Comparison of ENCODE assay signal across 24 mouse cellular contexts in the genomic region with DNA sequence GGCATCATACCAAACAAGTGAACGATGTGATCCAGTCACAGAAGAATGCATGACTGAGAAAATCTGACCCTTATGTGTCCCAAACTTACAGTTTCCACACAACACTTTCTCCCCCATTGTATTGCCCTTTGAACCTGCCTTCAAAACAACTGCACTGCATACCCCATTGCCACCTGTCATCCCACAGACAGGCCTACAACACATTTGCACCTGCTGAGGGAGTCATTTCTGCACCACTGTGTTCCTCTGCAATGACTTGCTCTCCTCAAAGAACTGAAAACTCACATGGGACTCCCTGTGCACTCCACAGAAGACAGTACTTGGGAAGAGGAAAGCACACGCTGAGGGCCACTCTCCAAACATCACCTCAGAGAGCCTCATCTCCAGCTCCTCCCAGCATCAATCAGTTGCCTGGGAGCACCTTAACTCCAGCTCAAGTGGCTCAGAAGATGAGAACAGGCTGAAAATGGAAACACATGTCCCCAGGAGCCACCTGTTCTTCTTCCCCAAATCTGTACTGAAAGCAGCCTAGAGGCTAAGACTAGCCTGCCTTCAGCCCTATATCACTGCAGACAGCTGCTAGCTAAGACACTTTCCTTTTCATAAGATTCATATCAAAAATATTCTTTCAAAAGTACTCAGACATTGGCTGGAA. TPM values are rescaled to one million over a fixed set of nuclear protein-coding genes. Genes with fewer than 3 reads are reported as not detected.
DNase-seq lines count a peak whose midpoint lies in the region; ATAC-seq and TF ChIP-seq lines count a peak whose summit lies in the region.
"Had no signal": no experiment of that assay in that cellular context is flagged by ENCODE, and none has a peak within 500 bp of the region (broad histone marks: within the 10 kb centered on the region; RNA-seq: fewer than 3 reads in every experiment).

No protein-coding gene starts in this region.

- peaks cover 38% of the 10 kb centered on the region for H3K79me2 ChIP-seq in CH12.LX (replicated peaks; ENCODE audit: control insufficient read depth, extremely low read depth, insufficient read depth, poor library complexity, severe bottlenecking)

- TF ChIP-seq EP300 in heart, postnatal 0 days (IDR thresholded peaks at IDR 0.05; ENCODE audit: low read depth), result no peak
- TF ChIP-seq EP300 in CH12.LX (IDR thresholded peaks at IDR 0.05; ENCODE audit: low read length), result no peak

- no peak overlapping the region for H3K4me3 ChIP-seq in heart, postnatal 0 days (ENCODE audit: low read depth, low read length)
- no peak overlapping the region for H3K4me3 ChIP-seq in CH12.LX (replicated peaks in 1 of 3; ENCODE audit: low read depth in 2 of 3, low read length in 2 of 3, poor library complexity in 1 of 3)
- H3K4me3 ChIP-seq in forebrain, postnatal 0 days (ENCODE audit: low read depth, low read length), result no peak overlapping the region
- H3K4me3 ChIP-seq: forebrain, embryonic 10.5 days; left cerebral cortex, adult 2 months; limb, embryonic 12.5 days; liver, embryonic 13.5 days; lung, embryonic 15.5 days; neural tube, embryonic 13.5 days had no signal

- peaks cover 32% of the 10 kb centered on the region for H3K4me1 ChIP-seq in heart, postnatal 0 days (ENCODE audit: control insufficient read depth, insufficient read depth)
- H3K4me1 ChIP-seq in CH12.LX (ENCODE audit: control insufficient read depth in 1 of 2, insufficient read depth in 2 of 2), result peaks cover 12 to 52% of the 10 kb centered on the region in 2 experiments
- H3K4me1 ChIP-seq in forebrain, postnatal 0 days (ENCODE audit: insufficient read depth), result peaks cover 18% of the 10 kb centered on the region

- no peak overlapping the region for H3K9ac ChIP-seq in heart, postnatal 0 days (replicated peaks; ENCODE audit: low read depth, low read length)
- H3K9ac ChIP-seq in CH12.LX (ENCODE audit: insufficient read depth, low read depth), result no peak overlapping the region
- H3K9ac ChIP-seq in forebrain, postnatal 0 days, result no peak overlapping the region
- H3K9ac ChIP-seq: hindbrain, embryonic 14.5 days; limb, embryonic 12.5 days; liver, embryonic 13.5 days; lung, embryonic 15.5 days; neural tube, embryonic 13.5 days had no signal

- intact Hi-C loops in heart, postnatal 10 days (cut with DNase I), result no loop called here
- intact Hi-C loops in left cerebral cortex, postnatal 4 days (cut with DNase I), result no loop called here

- TF ChIP-seq RAD21 in CH12.LX (IDR thresholded peaks at IDR 0.05; ENCODE audit: low read depth, low read length), result no peak

- H3K36me3 ChIP-seq in heart, postnatal 0 days (replicated peaks; ENCODE audit: control insufficient read depth, insufficient read depth, low read length), result no peaks in the 10 kb centered on the region
- peaks cover 0 to 25% of the 10 kb centered on the region in 2 experiments for H3K36me3 ChIP-seq in CH12.LX (replicated peaks in 1 of 2; ENCODE audit: control insufficient read depth in 1 of 2, insufficient read depth in 1 of 2, low read length in 1 of 2)
- H3K36me3 ChIP-seq in forebrain, postnatal 0 days (ENCODE audit: insufficient read depth), result no peaks in the 10 kb centered on the region
- H3K36me3 ChIP-seq: neural tube, embryonic 13.5 days had no signal

- peak overlapping the region; percentile 23; the same call in 1 of the 2 replicates for H3K27ac ChIP-seq in heart, postnatal 0 days (ENCODE audit: low read depth)
- no peak overlapping the region for H3K27ac ChIP-seq in CH12.LX (ENCODE audit: insufficient read depth, low read depth)
- no peak overlapping the region for H3K27ac ChIP-seq in forebrain, postnatal 0 days (ENCODE audit: low read depth, low read length)
- H3K27ac ChIP-seq: forebrain, embryonic 10.5 days; hindbrain, embryonic 14.5 days; left cerebral cortex, adult 2 months; limb, embryonic 12.5 days; liver, embryonic 13.5 days; lung, embryonic 15.5 days; neural tube, embryonic 13.5 days had no signal

- H3K27me3 ChIP-seq in heart, postnatal 0 days (ENCODE audit: control insufficient read depth, insufficient read depth, low read length), result no peaks in the 10 kb centered on the region
- no peaks in the 10 kb centered on the region for H3K27me3 ChIP-seq in CH12.LX (replicated peaks)
- no peaks in the 10 kb centered on the region for H3K27me3 ChIP-seq in forebrain, postnatal 0 days (ENCODE audit: insufficient read depth, low read length)
- H3K27me3 ChIP-seq: limb, embryonic 12.5 days; liver, embryonic 13.5 days; lung, embryonic 15.5 days; neural tube, embryonic 13.5 days had no signal

- in situ Hi-C loops in CH12.LX (cut with MboI; ENCODE audit: low pct_ligation_motif_present, low pct_unique_long_range_greater_than_20kb, low sequenced_read_pairs), result no loop called here

- no peak for TF ChIP-seq POLR2A in CH12.LX (IDR thresholded peaks at IDR 0.05; ENCODE audit: low read depth, low read length)

- DNase-seq in heart, postnatal 0 days (ENCODE audit: low spot score), result no peak
- DNase-seq in heart, postnatal 10 days, result no peak
- peak; percentile 31 for DNase-seq in CH12.LX (ENCODE audit: extremely low read depth)
- DNase-seq in brain, adult 2 months (ENCODE audit: low read depth, low spot score), result peak; percentile 24
- peak; percentile 69 for DNase-seq in thymus, postnatal 14 days
- no peak for DNase-seq in forebrain, postnatal 0 days
- DNase-seq in left cerebral cortex, postnatal 4 days, result no peak
- DNase-seq: adrenal gland, postnatal 25 days; cerebellum, postnatal 10 days; gastrocnemius, postnatal 36 days; heart, postnatal 4 days; kidney, adult 18-20 months; kidney, postnatal 10 days; liver, embryonic 13.5 days; lung, postnatal 4 days; midbrain, embryonic 14.5 days had no signal

- dilution Hi-C loops in CH12.LX (cut with MboI; ENCODE audit: extremely low pct_ligation_motif_present, extremely low pct_unique_long_range_greater_than_20kb, low sequenced_read_pairs), result no loop called here

- no peaks in the 10 kb centered on the region for H3K9me3 ChIP-seq in heart, postnatal 0 days (replicated peaks; ENCODE audit: control insufficient read depth, low read length)
- no peaks in the 10 kb centered on the region for H3K9me3 ChIP-seq in CH12.LX (replicated peaks; ENCODE audit: low read length)
- no peaks in the 10 kb centered on the region for H3K9me3 ChIP-seq in forebrain, postnatal 0 days (ENCODE audit: low read length)
- H3K9me3 ChIP-seq: forebrain, embryonic 10.5 days; limb, embryonic 12.5 days; liver, embryonic 13.5 days; lung, embryonic 15.5 days; neural tube, embryonic 13.5 days had no signal

- TF ChIP-seq CTCF in heart, postnatal 0 days (IDR thresholded peaks at IDR 0.05; ENCODE audit: low read depth), result no peak
- no peak for TF ChIP-seq CTCF in CH12.LX (conservative IDR thresholded peaks at IDR 0.05 in 1 of 2, IDR thresholded peaks at IDR 0.05 in 1 of 2; ENCODE audit: low read depth in 2 of 2, low read length in 2 of 2)
- no peak for TF ChIP-seq CTCF in forebrain, postnatal 0 days (IDR thresholded peaks at IDR 0.05; ENCODE audit: low read depth)

- WGBS in heart, postnatal 0 days, result 29% methylated on average over 2 of the region's 2 CpGs
- 73% methylated on average over 2 of the region's 2 CpGs for WGBS in forebrain, postnatal 0 days

- ATAC-seq in heart, postnatal 0 days (ENCODE audit: insufficient read depth, low read depth), result no peak
- no peak for ATAC-seq in forebrain, postnatal 0 days
- ATAC-seq: forebrain, embryonic 16.5 days; inflammation-experienced regulatory T-cells, adult 6 months had no signal

- no peak overlapping the region for H3K4me2 ChIP-seq in heart, postnatal 0 days (ENCODE audit: low read depth, low read length)
- no peak overlapping the region for H3K4me2 ChIP-seq in CH12.LX (ENCODE audit: insufficient read depth, low read depth, poor library complexity, severe bottlenecking)
- no peak overlapping the region for H3K4me2 ChIP-seq in forebrain, postnatal 0 days (ENCODE audit: low read depth)
- H3K4me2 ChIP-seq: hindbrain, embryonic 14.5 days; limb, embryonic 12.5 days; liver, embryonic 13.5 days; lung, embryonic 15.5 days; neural tube, embryonic 13.5 days had no signal

TF ChIP-seq in CH12.LX, 34 proteins besides CTCF, POLR2A, EP300 and RAD21:
- TF ChIP-seq NELFE (IDR thresholded peaks at IDR 0.05; ENCODE audit: low read depth, low read length) (no peak), MAZ (IDR thresholded peaks at IDR 0.05; ENCODE audit: low read depth, low read length) (no peak), BHLHE40 (IDR thresholded peaks at IDR 0.05; ENCODE audit: low read depth, low read length) (peak; percentile 10; the same call in 1 of the 2 replicates), TCF12 (IDR thresholded peaks at IDR 0.05; ENCODE audit: low read depth, low read length) (0 out of 2 replicates have a peak, but pooled peaks have one; percentile 28)

RNA-seq across cellular contexts. Expression of a gene that starts 13.4 kb away (rescaled TPM):
- 36.6 and 43.2 TPM in 2 replicates for total RNA-seq in heart, postnatal 0 days (2014; rRNA removed; ENCODE audit: low replicate concordance)
- polyA plus RNA-seq in heart, postnatal 0 days (2015; fragmentation: Nextera tagmentation; extraction: Ambion mirVana), result 31.7 and 35.4 TPM in 2 replicates
- total RNA-seq in heart, postnatal 10 days (2021), result 10 to 100 TPM; 49.4 to 52.9 TPM
- total RNA-seq in CH12.LX (2012; rRNA removed) (15.3 and 15.9 TPM in 2 replicates), CH12.LX (2014; rRNA removed) (16.7 and 17.0 TPM in 2 replicates)
- polyA plus RNA-seq in CH12.LX (2012; ENCODE audit: insufficient read length, low read depth), result 9.6 and 12.2 TPM in 2 replicates
- total RNA-seq in forebrain, postnatal 0 days (2014; rRNA removed), result 50.9 and 55.8 TPM in 2 replicates
- 33.8 and 59.0 TPM in 2 replicates for polyA plus RNA-seq in forebrain, postnatal 0 days (2015; fragmentation: Nextera tagmentation; extraction: Ambion mirVana)
- total RNA-seq in left cerebral cortex, postnatal 4 days (2021), result 10 to 100 TPM; 67.0 to 68.3 TPM

RNA-seq across cellular contexts. Expression of a gene that starts 26.2 kb away (rescaled TPM):
- 33.7 and 34.4 TPM in 2 replicates for total RNA-seq in heart, postnatal 0 days (2014; rRNA removed; ENCODE audit: low replicate concordance)
- polyA plus RNA-seq in heart, postnatal 0 days (2015; fragmentation: Nextera tagmentation; extraction: Ambion mirVana), result 24.4 and 28.0 TPM in 2 replicates
- 10 to 100 TPM; 20.7 to 22.8 TPM for total RNA-seq in heart, postnatal 10 days (2021)
- total RNA-seq in CH12.LX (2012; rRNA removed), result 0.59 and 0.64 TPM in 2 replicates
- not detected in 2 replicates for total RNA-seq in CH12.LX (2014; rRNA removed)
- polyA plus RNA-seq in CH12.LX (2012; ENCODE audit: insufficient read length, low read depth), result not detected in 2 replicates
- total RNA-seq in forebrain, postnatal 0 days (2014; rRNA removed), result 37.9 and 47.6 TPM in 2 replicates
- 34.5 and 35.4 TPM in 2 replicates for polyA plus RNA-seq in forebrain, postnatal 0 days (2015; fragmentation: Nextera tagmentation; extraction: Ambion mirVana)
- total RNA-seq in left cerebral cortex, postnatal 4 days (2021), result 10 to 100 TPM; 30.2 to 32.0 TPM

RNA-seq across cellular contexts. Expression of a gene that starts 32.1 kb away (rescaled TPM):
- total RNA-seq in heart, postnatal 0 days (2014; rRNA removed; ENCODE audit: low replicate concordance), result 238 and 355 TPM in 2 replicates
- 552 and 570 TPM in 2 replicates for polyA plus RNA-seq in heart, postnatal 0 days (2015; fragmentation: Nextera tagmentation; extraction: Ambion mirVana)
- 100 to 1,000 TPM; 275 to 284 TPM for total RNA-seq in heart, postnatal 10 days (2021)
- total RNA-seq in CH12.LX (2012; rRNA removed), result 79.4 and 83.2 TPM in 2 replicates
- 41.8 and 49.1 TPM in 2 replicates for total RNA-seq in CH12.LX (2014; rRNA removed)
- 317 and 407 TPM in 2 replicates for polyA plus RNA-seq in CH12.LX (2012; ENCODE audit: insufficient read length, low read depth)
- total RNA-seq in forebrain, postnatal 0 days (2014; rRNA removed), result 386 and 489 TPM in 2 replicates
- polyA plus RNA-seq in forebrain, postnatal 0 days (2015; fragmentation: Nextera tagmentation; extraction: Ambion mirVana), result 1,891 and 2,006 TPM in 2 replicates
- total RNA-seq in left cerebral cortex, postnatal 4 days (2021), result 100 to 1,000 TPM; 770 to 834 TPM

Comparison
In these comparisons a context has a peak if more than half of its experiments do, and no peak if none do; other contexts are left out.
1. DNase-seq: peak in CH12.LX (single experiment), brain, adult 2 months (single experiment) and thymus, postnatal 14 days (single experiment); none in heart, postnatal 0 days (single experiment), heart, postnatal 10 days (0 of 2), forebrain, postnatal 0 days (single experiment) and left cerebral cortex, postnatal 4 days (single experiment).
2. RNA of a gene that starts 26.2 kb away (total RNA-seq): 37.9 to 47.6 TPM in forebrain, postnatal 0 days, 33.7 to 34.4 TPM in heart, postnatal 0 days, 30.2 to 32.0 TPM in left cerebral cortex, postnatal 4 days and 20.7 to 22.8 TPM in heart, postnatal 10 days; 0.59 to 0.64 TPM in CH12.LX; every median in the first group is over 10 times any median in the second.